Mouse (Mus musculus): ENCODE results near the gene Kcnh1.

DNA sequence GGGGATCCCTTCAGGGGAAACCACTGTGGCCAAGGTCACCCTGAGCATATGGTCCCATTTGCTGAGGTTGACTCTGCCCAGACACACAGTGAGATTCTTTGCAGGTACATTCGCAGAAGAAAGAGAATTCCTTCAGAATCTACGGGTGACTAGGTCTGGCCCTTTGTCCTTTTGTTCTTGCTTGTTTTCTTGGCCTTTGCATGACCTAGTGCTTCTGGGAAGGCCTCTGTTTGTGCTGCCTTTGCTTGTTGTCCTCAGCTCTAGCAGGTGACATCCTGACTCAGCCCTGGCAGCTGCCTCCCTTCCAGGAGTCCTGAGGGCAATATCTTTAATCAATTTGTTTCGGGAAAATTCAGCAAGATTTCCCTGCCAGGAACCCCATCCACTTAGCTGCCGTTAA is 264.4 kb downstream of the Kcnh1 start:
- TF ChIP-seq POLR2A (IDR thresholded peaks at IDR 0.05; ENCODE audit: insufficient read depth, low read length) (no peak), CTCF (IDR thresholded peaks at IDR 0.05; ENCODE audit: low read depth, low read length) (no peak)

All from ES-Bruce4 (cell line).